Mouse (Mus musculus) brain, embryonic 14.5 days (tissue): ENCODE measurements around the gene Zfp536.

Experiments
- CTCF ChIP-seq: fragments of 200-500 bp; IDR thresholded peaks from 2 replicates; pipeline ENCODE4 v1.5.1; 2012; ENCODE audit warnings: inconsistent platforms, mild to moderate bottlenecking, moderate library complexity, borderline replicate concordance; ENCODE audit not compliant: insufficient read depth, insufficient read length; ENCODE audit errors: extremely low read depth
- POLR2A ChIP-seq: fragments of 200-500 bp; IDR thresholded peaks from 2 replicates; pipeline ENCODE4 v1.6.1; 2012; ENCODE audit warnings: mild to moderate bottlenecking, inconsistent platforms, borderline replicate concordance; ENCODE audit not compliant: poor library complexity, insufficient read depth, insufficient read length, severe bottlenecking; ENCODE audit errors: extremely low read depth

DNA sequence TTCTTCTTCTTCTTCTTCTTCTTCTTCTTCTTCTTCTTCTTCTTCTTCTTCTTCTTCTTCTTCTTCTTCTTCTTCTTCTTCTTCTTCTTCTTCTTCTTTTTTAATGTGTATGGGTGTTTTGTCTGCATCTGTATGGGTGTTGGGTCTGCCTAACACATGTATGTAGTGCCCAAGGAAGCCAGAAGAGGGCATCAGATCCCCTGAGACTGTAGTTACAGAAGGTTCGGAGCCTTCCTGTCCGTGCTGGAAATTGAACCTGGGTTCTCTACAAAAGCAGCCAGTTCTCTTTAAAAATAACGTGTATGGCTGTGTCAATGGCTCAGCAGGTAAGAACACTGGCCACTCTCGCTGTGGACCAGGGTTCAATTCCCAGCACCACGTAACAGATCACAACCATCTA lies 167.0 kb downstream of the Zfp536 start:
- peak; percentile 3; the same call in 1 of the 2 replicates for TF ChIP-seq CTCF
- no peak for TF ChIP-seq POLR2A
